Mouse (Mus musculus) 3T3-L1 (cell line): ENCODE data around the gene Impdh1.
"Not testable (repeated sequence)": the region's sequence is repeated elsewhere in the genome, so short reads cannot be mapped to it uniquely, and the experiment has no call there.

Source experiments
- DNase-seq: peaks from one replicate; pipeline ENCODE4 v3.0.0-alpha.2; 2015; ENCODE audit warnings: low read depth, low spot score

Impdh1 gene

DNA sequence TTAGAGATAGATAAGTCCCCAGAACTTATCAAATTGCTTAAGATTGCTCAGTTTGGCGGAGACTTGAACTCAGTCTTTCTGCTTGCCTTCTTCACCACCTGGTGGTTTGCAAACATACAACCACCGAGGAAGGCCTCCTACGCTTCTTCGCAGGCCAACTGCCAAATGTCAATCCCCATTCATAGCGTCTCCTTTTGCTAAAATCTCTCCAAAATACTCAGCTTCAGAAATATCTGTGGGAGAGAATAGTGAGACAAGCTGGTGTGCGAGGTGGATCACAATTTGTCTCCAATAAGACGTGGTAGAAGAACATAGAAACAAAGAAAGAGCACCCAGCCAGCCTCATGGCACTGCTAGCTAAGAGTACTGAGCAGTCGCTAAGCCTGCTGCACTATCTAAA lies 36.3 kb downstream of the Impdh1 start:
- no peak for DNase-seq

GRCm38 (mm10) chr6:29178888-29179658 lies 37.1 kb downstream of the Impdh1 start, which contains the start of gene Prrt4:
TSS of gene Prrt4 (minus strand) at chr6:29179584.
- DNase-seq = no peak

DNA sequence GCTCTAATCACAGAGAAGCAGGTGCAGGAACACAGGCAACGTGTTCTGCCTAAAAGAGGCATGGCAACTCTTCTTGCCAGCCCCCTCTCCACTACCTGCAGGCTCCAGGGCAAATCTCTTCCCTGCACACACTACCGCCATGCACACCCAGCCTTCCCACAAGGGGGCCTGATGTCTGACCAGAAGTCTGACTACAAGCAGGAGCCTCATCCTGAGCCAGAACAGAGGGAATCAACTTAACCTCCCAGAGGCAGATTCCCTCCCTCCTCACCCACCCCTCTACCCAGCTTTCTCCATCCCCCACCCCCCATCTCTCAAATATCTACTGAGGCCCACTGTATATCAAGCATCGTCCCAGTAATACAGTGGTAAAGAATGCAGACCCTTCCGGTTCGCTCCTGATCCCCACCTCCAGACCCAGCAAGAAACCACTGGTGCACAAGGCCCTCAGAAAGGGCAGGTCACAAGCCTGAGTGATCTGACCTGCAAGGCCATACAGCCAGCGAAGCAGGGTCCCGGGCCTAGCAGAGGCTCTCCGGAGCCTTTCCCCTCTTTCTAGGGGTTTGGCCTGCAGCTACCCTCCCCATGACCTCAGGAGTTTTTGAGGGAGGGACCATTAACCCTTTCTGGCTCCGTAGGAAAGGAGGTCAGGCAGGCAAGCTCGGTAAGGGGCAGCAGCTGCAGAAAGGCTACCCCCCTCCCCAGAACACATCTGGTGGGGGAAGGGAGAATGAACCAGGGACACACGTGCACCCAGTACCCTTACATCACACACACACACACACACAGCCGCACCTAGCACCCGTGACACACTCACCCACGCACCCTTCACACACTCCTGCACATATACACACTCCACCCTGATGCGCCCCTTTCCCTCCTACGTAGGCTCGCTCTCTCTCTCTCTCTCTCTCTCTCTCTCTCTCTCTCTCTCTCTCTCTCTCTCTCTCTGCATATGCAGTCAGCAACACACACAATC lies 38.0 kb downstream of the Impdh1 start:
- no peak for DNase-seq

- DNase-seq = no peak
Observed at GRCm38 (mm10) chr6:29175113-29175512, 41.1 kb downstream of the Impdh1 start.

DNA sequence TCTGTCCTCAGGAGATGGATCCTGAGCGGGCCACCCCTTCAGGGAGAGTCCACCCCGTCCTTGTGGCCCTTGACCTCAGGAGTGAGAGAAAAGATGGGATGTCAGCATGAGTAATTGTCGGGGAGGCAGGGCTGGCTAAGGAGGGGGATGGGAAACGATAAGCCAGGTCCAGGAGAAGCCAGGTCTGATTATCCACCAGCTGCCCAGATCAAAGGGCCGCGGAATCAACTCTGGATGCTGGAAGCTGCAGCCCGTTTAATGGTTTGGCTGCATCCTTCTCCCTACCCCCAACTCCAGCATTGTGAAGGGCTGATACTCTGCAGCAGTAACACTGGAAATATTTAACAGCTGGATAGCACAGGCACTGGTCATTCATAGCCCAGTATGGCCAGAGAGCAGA lies 41.8 kb downstream of the Impdh1 start:
- DNase-seq = no peak

DNA sequence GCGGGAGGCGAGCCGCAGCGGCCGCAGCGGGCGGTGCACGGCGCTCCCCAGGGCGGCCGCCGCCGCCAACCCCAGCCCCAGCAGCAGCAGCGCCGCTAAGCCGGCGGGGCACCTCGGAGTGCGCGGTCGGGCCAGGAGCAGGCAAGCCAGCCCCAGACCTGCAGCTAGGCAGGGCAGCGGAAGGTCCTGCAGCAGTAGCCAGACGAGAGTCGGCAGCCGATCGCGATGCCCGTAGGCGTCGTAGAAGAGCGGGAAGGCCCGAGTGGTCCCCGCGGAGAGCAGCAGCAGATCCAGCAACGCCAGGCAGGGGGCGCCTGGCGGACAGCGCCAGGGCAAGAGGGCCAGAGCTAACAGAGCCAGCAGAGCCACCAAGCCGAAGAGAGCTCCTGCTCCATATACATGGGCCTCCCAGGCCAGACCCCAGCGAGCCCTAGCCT lies 45.2 kb downstream of the Impdh1 start:
- peak; percentile 73 for DNase-seq

DNA sequence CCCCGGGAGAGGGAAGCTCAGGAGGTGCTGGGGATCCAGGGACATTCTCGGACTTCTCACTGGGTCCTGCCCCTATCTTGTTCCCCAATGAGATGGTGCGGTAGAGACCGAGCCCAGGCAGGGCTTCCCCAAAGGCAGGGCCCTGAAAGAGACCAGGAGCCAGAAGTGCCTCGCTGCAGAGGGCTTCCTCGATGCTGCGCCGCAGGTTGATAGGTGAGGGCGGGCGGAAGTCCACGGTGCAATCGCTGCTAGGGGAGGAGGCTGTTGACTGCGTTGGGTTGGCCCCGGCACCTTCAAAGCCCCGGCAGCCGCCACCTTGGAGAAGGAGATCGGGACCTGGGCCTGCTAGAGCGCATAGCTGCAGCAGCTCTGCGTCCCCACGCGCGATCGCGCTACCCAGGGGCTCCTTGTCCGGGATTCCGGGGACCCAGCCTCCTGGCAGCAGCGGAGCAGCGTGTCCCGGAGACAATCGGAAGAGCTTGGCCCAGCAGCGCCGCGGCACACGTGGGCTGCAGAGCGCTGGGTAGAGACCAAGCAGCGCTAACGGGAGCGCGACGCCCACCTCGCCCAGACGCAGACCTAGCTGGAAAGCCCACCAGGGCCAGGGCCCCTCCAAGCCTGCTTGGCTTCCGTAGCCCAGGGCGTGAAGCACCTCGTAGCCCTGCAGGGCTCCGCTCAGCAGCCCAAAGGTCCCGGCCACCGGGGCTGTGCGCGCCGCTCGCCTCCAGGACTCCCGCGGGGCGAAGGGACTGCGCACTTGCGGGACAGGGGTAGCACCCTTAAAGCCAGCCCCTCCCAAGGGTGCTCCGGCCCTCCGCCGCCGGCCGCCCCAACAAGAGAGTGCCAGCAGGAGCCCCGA lies 45.9 kb downstream of the Impdh1 start:
- no peak for DNase-seq

GRCm38 (mm10) chr6:29169675-29170062 lies 46.5 kb downstream of the Impdh1 start:
- no peak for DNase-seq

DNA sequence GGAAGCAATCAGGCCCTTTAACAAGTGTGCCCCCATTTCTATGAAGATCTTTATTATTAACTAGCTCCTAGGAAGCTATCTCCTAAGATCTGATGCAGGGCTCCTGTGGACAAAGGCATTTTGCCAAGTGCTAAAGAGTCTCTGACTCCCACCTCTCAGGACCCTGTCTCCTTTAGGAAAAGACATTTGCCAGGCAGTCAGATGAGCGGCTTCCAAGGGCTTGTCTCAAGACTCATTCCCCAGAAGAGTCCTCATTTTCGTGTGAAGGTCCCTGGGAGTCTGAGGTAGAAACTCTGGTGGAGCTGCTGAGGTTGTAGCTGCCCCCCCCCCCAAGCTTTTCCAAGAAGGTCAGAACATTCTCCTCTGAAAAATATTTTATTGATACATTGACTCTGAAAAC lies 47.3 kb downstream of the Impdh1 start:
- no peak for DNase-seq

GRCm38 (mm10) chr6:29166196-29166595 lies 50.0 kb downstream of the Impdh1 start:
- DNase-seq = peak; percentile 85

DNA sequence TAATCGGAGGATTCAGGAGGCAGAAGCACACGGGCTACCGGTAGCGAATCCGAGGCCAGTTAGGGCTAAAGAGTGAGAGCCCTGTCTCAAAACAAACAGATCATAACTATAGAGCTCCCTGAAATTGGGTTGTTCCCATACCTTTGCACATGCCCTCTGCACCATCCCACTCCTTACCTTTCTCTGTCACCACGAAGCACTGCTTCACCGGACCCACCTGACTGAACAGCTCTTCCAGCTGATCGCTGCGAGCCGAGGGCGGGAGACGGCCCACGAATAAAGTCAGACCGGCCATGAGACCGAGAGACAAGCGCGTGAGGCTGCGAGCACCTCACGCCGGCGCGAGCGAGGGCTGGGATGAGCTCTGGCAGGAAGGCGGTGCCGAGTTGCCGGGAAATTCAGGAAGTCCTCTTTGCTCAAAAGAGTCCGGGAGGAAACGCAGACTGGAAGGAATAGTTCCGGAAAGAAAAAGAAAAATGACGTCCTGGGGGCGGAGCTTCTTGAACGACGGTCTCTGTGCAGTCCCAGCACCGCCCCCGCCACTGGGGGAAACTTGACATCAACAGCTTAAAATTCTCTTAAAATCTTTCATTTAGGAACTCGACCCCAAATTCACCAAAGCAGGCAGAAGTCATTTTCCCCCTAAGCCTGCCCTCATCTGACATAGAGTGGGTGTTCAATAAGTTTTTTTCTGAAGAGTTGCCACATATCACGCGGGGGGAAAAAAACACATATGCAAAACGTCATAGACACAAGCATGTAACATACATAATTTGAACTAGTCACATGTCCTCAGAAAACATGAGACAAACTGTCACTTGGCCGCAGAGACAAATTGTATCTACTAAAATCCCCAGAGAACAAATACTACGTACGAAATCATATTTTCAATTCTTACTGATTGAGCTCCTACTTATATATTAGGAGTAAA lies 51.6 kb downstream of the Impdh1 start, which contains the start of gene Rbm28:
Rbm28 (minus strand) TSS at position 693 of the 931 bp plus-strand sequence.
- peak; percentile 98 for DNase-seq

- DNase-seq = not testable (repeated sequence)
Observed at GRCm38 (mm10) chr6:29161291-29161690, 54.9 kb downstream of the Impdh1 start.

DNA sequence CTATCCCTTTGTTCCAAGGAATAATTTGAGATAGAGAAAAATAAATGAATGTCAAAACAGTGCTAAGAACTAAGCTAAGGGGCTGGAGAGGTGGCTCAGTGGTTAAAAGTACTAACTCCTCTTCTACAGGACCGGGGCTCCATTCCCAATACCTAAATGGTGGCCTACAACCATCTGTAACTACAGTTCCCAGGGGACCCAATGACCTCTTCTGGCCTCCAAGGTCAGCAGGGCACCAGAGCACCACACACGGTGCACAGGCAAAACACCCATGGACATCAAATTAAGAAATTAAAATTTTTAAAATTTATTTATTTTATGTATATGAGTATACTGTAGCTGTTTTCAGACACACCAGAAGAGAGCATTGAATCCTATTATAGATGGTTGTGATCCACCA lies 55.4 kb downstream of the Impdh1 start:
- no peak for DNase-seq

- DNase-seq = no peak
Observed at GRCm38 (mm10) chr6:29156326-29156725, 59.8 kb downstream of the Impdh1 start.
